15 mouse cellular contexts compared by ENCODE assay signal in the genomic region with DNA sequence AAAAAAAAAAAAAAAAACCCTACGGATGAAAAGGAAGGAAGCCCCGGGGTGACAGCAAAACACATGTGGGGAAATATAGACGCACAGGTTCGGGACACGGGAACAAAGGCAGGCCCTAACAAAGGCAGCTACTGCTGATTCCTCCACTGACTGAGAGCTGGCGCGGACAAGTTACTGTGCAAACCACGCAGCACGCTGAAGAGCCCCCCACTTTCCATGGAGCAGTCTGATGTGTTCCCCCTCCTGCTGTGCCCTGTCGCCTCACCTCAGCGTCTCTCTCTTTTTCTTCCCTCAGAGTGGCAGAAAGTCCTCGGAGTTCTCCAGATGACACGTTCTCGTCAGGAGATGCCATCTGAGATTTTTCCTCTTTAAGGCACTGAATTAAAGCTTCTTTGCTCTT.
"Had no signal": no experiment of that assay in that cellular context is flagged by ENCODE, and none has a peak within 500 bp of the region (broad histone marks: within the 10 kb centered on the region; RNA-seq: fewer than 3 reads in every experiment).

No protein-coding gene starts in this region.

- H3K27ac ChIP-seq: limb, embryonic 15.5 days; liver, embryonic 12.5 days; lung, embryonic 15.5 days; macrophage; stomach, embryonic 15.5 days had no signal

- H3K9me3 ChIP-seq: limb, embryonic 15.5 days; liver, embryonic 12.5 days; lung, embryonic 15.5 days; megakaryocyte, embryonic 14.5 days; stomach, embryonic 15.5 days had no signal

- ATAC-seq: liver, embryonic 12.5 days had no signal

- H3K4me3 ChIP-seq: limb, embryonic 15.5 days; liver, embryonic 12.5 days; lung, embryonic 15.5 days; megakaryocyte, embryonic 14.5 days; stomach, embryonic 15.5 days had no signal

- H3K4me1 ChIP-seq: liver, embryonic 12.5 days; lung, embryonic 15.5 days; megakaryocyte, embryonic 14.5 days; stomach, embryonic 15.5 days had no signal

- H3K27me3 ChIP-seq: limb, embryonic 15.5 days; liver, embryonic 12.5 days; lung, embryonic 15.5 days; megakaryocyte, embryonic 14.5 days; stomach, embryonic 15.5 days had no signal

- DNase-seq: kidney, adult 18-20 months; kidney, postnatal 14 days; layer of hippocampus, adult 9-11 months; layer of hippocampus, postnatal 36 days; lung, postnatal 14 days; right cerebral cortex, postnatal 4 days; spleen, adult 18-20 months; thymus, adult 2 months; thymus, postnatal 25 days had no signal

- H3K4me2 ChIP-seq: limb, embryonic 15.5 days; liver, embryonic 12.5 days; lung, embryonic 15.5 days; stomach, embryonic 15.5 days had no signal

- H3K9ac ChIP-seq: limb, embryonic 15.5 days; liver, embryonic 12.5 days; lung, embryonic 15.5 days; stomach, embryonic 15.5 days had no signal
